Mouse (Mus musculus) lung, embryonic 16.5 days (tissue): ENCODE data around the gene Pgm5. TPM values are rescaled to one million over a fixed set of nuclear protein-coding genes. Genes with fewer than 3 reads are reported as not detected.

Source experiments
- ATAC-seq: fragments of 200-750 bp; cut with Nextera tagmentation; 2 replicates; pipeline ENCODE4 v1.8.0; 2017; ENCODE audit warnings: low read depth, mild to moderate bottlenecking, moderate library complexity
- H3K27ac ChIP-seq: fragments of 300-500 bp; sonication (generic); 2 replicates; pipeline ENCODE4 v1.5.1; 2014; ENCODE audit warnings: mild to moderate bottlenecking, control low read depth, low read length
- H3K27me3 ChIP-seq: fragments of 300-500 bp; sonication (generic); 2 replicates; pipeline ENCODE4 v1.6.1; 2014; ENCODE audit warnings: low read depth, low read length, mixed read lengths; ENCODE audit not compliant: control insufficient read depth, insufficient read depth
- H3K36me3 ChIP-seq: fragments of 300-500 bp; sonication (generic); 2 replicates; pipeline ENCODE4 v1.6.1; 2014; ENCODE audit warnings: low read length; ENCODE audit not compliant: control insufficient read depth, insufficient read depth
- H3K4me1 ChIP-seq: fragments of 300-500 bp; sonication (generic); replicated peaks from 2 replicates; pipeline ENCODE4 v1.6.1; 2014; ENCODE audit warnings: low read length, mixed read lengths; ENCODE audit not compliant: control insufficient read depth, insufficient read depth
- H3K4me2 ChIP-seq: fragments of 300-500 bp; sonication (generic); 2 replicates; pipeline ENCODE4 v1.6.1; 2014; ENCODE audit warnings: low read depth, low read length, control low read depth
- H3K4me3 ChIP-seq: fragments of 300-500 bp; sonication (generic); 2 replicates; pipeline ENCODE4 v1.5.1; 2014; ENCODE audit warnings: mild to moderate bottlenecking, low read length, control low read depth
- H3K9ac ChIP-seq: fragments of 300-500 bp; sonication (generic); 2 replicates; pipeline ENCODE4 v1.6.1; 2014; ENCODE audit warnings: low read length, control low read depth
- H3K9me3 ChIP-seq: fragments of 300-500 bp; sonication (generic); 2 replicates; pipeline ENCODE4 v1.6.1; 2016; ENCODE audit warnings: low read length; ENCODE audit not compliant: control insufficient read depth
- WGBS: fragments of 180-500 bp; shearing (Covaris S2); extraction: QIAGEN DNeasy Blood & Tissue Kit; methylation state at CpG from one replicate; pipeline ENCODE4 v1.1.7; 2014; 5-methylcytosine and 5-hydroxymethylcytosine counted together
- polyA plus RNA-seq: library from polyadenylated mRNA; unstranded; fragments of >200 nt; fragmentation: Nextera tagmentation; extraction: Ambion mirVana; gene quantifications from 2 replicates; pipeline ENCODE4 v1.2.1, GENCODE M21; 2015

The Pgm5 gene
- polyA plus RNA-seq, 1 experiment from 2014 or later, result 2.9 TPM

GRCm38 (mm10) chr19:24724362-24724761 lies 137.3 kb downstream of the Pgm5 start:
- 75% methylated on average over 10 of the region's 10 CpGs for WGBS
- Histone ChIP-seq H3K9ac (no peak overlapping the region), H3K9me3 (no peaks in the 10 kb centered on the region), H3K4me1 (no peaks in the 10 kb centered on the region), H3K27me3 (no peaks in the 10 kb centered on the region), H3K4me2 (no peak overlapping the region), H3K4me3 (no peak overlapping the region), H3K36me3 (no peaks in the 10 kb centered on the region), H3K27ac (no peak overlapping the region)
- ATAC-seq, result no peak

DNA sequence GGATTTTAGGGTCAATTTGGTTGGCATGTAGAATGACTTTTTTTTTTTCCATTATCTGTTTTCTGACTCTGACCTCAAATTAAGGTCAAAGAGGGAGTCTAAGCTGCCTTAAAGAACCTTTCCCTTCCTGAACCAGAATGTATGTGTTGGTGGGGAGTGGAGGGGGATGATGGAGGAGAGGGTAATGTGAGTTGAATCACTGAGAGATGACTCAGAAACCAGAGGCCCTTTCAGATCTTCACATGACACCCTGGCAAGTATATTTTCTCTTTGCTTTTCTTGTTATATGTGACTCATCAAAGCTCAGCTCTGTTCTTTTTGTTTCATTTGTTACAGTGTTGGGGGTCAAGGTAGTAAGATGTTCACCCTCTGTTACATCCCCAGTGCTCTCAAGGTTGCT lies 141.2 kb downstream of the Pgm5 start:
- ATAC-seq, result no peak
- H3K27ac ChIP-seq, result no peak overlapping the region
- no peaks in the 10 kb centered on the region for H3K9me3 ChIP-seq
- H3K9ac ChIP-seq, result no peak overlapping the region
- H3K27me3 ChIP-seq, result no peaks in the 10 kb centered on the region
- H3K36me3 ChIP-seq, result no peaks in the 10 kb centered on the region
- no peaks in the 10 kb centered on the region for H3K4me1 ChIP-seq
- no peak overlapping the region for H3K4me2 ChIP-seq
- H3K4me3 ChIP-seq, result no peak overlapping the region

- H3K4me2 ChIP-seq, result no peak overlapping the region
- 84% methylated on average over 4 of the region's 4 CpGs for WGBS
- no peak for ATAC-seq
Measured at GRCm38 (mm10) chr19:24719504-24719903, 142.2 kb downstream of the Pgm5 start.

DNA sequence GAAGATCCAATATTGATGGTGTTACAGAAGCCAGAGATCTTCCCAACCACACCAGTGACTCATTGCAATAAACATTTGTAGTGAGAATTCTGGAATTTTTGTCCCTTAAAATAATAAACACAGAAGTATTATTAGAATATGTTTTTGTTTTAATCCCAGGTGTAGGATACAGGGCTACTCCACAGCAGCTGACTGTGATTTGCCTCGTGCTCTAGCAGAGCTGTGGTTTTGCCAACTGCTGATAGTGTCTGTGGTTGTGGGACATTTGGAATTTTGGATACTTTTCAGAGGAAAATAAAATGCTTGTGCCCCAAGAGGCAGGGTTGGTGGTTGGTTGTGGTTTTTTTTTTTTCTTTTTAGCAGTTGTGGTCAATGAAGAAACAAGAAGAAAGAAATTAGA lies 143.6 kb downstream of the Pgm5 start:
- no peak for ATAC-seq
- WGBS, result 47% methylated on average over 1 of the region's 1 CpGs
- Histone ChIP-seq H3K27ac (no peak overlapping the region), H3K27me3 (no peaks in the 10 kb centered on the region), H3K4me3 (no peak overlapping the region), H3K4me2 (no peak overlapping the region), H3K36me3 (no peaks in the 10 kb centered on the region), H3K9me3 (no peaks in the 10 kb centered on the region), H3K9ac (no peak overlapping the region), H3K4me1 (no peaks in the 10 kb centered on the region)

More at GRCm38 (mm10) chr19:24719504-24719903, 142.2 kb downstream of the Pgm5 start:
- H3K4me3 ChIP-seq, result no peak overlapping the region
- H3K9me3 ChIP-seq, result no peaks in the 10 kb centered on the region
- no peaks in the 10 kb centered on the region for H3K27me3 ChIP-seq
- no peak overlapping the region for H3K27ac ChIP-seq
- no peaks in the 10 kb centered on the region for H3K36me3 ChIP-seq
- no peaks in the 10 kb centered on the region for H3K4me1 ChIP-seq
- no peak overlapping the region for H3K9ac ChIP-seq

GRCm38 (mm10) chr19:24716303-24717097 lies 145.2 kb downstream of the Pgm5 start:
- H3K36me3 ChIP-seq, result no peaks in the 10 kb centered on the region
- H3K9me3 ChIP-seq, result no peaks in the 10 kb centered on the region
- H3K9ac ChIP-seq, result no peak overlapping the region
- H3K27me3 ChIP-seq, result no peaks in the 10 kb centered on the region
- WGBS, result 63% methylated on average over 7 of the region's 7 CpGs
- no peak overlapping the region for H3K27ac ChIP-seq
- ATAC-seq, result peak; percentile 67
- no peaks in the 10 kb centered on the region for H3K4me1 ChIP-seq
- no peak overlapping the region for H3K4me3 ChIP-seq
- no peak overlapping the region for H3K4me2 ChIP-seq

- no peak overlapping the region for H3K4me2 ChIP-seq
Measured at GRCm38 (mm10) chr19:24708032-24708431, 153.6 kb downstream of the Pgm5 start.

GRCm38 (mm10) chr19:24707071-24707906 lies 154.4 kb downstream of the Pgm5 start:
- no peak for ATAC-seq
- WGBS, result 41% methylated on average over 7 of the region's 7 CpGs
- H3K36me3 ChIP-seq, result no peaks in the 10 kb centered on the region
- no peak overlapping the region for H3K4me3 ChIP-seq
- peaks cover 19% of the 10 kb centered on the region for H3K4me1 ChIP-seq
- H3K9ac ChIP-seq, result no peak overlapping the region
- H3K27me3 ChIP-seq, result no peaks in the 10 kb centered on the region
- 0 out of 2 replicates have a peak overlapping the region, but pooled peaks have one; percentile 7 for H3K27ac ChIP-seq
- no peak overlapping the region for H3K4me2 ChIP-seq
- no peaks in the 10 kb centered on the region for H3K9me3 ChIP-seq

More at GRCm38 (mm10) chr19:24708032-24708431, 153.6 kb downstream of the Pgm5 start:
- WGBS, result 64% methylated on average over 7 of the region's 7 CpGs
- no peak for ATAC-seq
- Histone ChIP-seq H3K9ac (no peak overlapping the region), H3K9me3 (no peaks in the 10 kb centered on the region), H3K4me1 (peaks cover 13% of the 10 kb centered on the region), H3K27ac (0 out of 2 replicates have a peak overlapping the region, but pooled peaks have one; percentile 7), H3K36me3 (no peaks in the 10 kb centered on the region), H3K4me3 (no peak overlapping the region), H3K27me3 (no peaks in the 10 kb centered on the region)

DNA sequence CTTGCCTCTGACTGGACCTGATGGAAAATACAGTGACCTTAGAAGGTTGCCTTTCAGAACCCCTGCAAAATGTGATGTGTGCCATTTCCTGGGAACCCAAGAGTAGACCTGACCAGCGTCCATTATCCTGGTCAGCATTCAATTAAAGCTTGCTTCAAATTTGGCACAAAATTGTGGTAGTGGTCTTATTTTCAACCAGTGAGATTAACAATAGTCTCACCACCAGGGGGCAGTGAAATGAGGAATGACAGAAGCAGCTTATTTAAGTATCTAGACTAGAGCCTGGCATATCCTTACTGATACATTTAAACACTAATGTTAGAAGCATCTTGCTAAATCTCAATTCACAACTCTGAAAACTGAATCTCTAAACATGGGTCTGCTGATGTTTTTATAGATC lies 156.3 kb downstream of the Pgm5 start:
- Histone ChIP-seq H3K27ac (no peak overlapping the region), H3K27me3 (no peaks in the 10 kb centered on the region), H3K36me3 (no peaks in the 10 kb centered on the region), H3K9ac (no peak overlapping the region), H3K4me3 (no peak overlapping the region), H3K4me2 (no peak overlapping the region), H3K4me1 (peaks cover 22% of the 10 kb centered on the region), H3K9me3 (no peaks in the 10 kb centered on the region)
- ATAC-seq, result no peak
- WGBS, result 67% methylated on average over 1 of the region's 1 CpGs

GRCm38 (mm10) chr19:24704326-24704725 lies 157.3 kb downstream of the Pgm5 start:
- H3K27me3 ChIP-seq, result no peaks in the 10 kb centered on the region
- H3K27ac ChIP-seq, result peak overlapping the region; percentile 48; the same call in 1 of the 2 replicates
- no peaks in the 10 kb centered on the region for H3K9me3 ChIP-seq
- H3K4me3 ChIP-seq, result no peak overlapping the region
- H3K36me3 ChIP-seq, result no peaks in the 10 kb centered on the region
- no peak overlapping the region for H3K4me2 ChIP-seq
- H3K4me1 ChIP-seq, result peaks cover 22% of the 10 kb centered on the region
- 49% methylated on average over 2 of the region's 2 CpGs for WGBS
- no peak overlapping the region for H3K9ac ChIP-seq
- no peak for ATAC-seq
